Mouse (Mus musculus) G1E-ER4 (cell line): Measurements from ENCODE around the gene Dlg2. TPM values are rescaled to one million over a fixed set of nuclear protein-coding genes. Genes with fewer than 3 reads are reported as not detected.

ENCODE experiments used
- GATA1 ChIP-seq: IDR thresholded peaks from one replicate; pipeline ENCODE4 v1.8.0; 2012; ENCODE audit warnings: low read length, inconsistent platforms
- polyA plus RNA-seq: library from polyadenylated mRNA; stranded (reverse); fragments of >175 nt; gene quantifications from 2 replicates; pipeline ENCODE4 v1.2.3, GENCODE M21; 2012

Dlg2 gene
- polyA plus RNA-seq, 1 experiment: not detected

DNA sequence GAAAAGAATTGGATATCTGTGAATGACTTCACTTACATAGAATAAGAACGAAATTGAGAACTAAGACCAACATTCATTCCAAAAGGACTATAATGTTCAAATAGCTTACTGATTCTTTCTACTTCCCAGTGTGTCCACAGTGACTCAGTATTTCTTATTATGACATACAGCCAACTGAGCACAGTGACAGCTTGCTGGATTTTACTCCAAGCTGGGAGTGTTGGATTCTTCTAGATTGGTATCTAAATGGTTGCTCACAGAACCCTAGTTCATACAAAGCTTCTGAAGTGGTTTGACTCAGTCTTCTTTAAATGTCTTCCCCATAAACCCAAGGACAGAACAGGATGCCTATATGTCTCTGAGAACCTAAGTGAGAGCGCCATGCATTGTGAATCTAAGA lies 937.7 kb downstream of the Dlg2 start:
- TF ChIP-seq GATA1: no peak

DNA sequence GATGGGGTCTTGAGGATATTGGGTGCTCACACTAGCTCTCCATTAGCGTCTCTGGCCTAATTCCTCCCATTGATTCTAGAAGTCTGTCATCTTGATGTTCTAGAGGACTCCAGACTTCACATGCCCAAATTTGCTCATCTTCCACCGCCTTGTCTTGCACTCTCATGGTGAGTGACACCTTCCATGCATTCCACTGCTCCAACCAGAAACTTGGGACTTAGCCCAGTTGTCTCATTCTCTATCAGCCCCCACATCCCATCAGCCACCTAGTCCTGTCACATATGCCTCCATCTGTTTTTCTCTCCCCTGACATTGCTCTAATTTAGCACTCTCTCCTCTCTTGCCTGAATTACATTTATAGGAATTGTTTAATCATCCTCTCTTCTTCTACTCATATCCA lies 938.3 kb downstream of the Dlg2 start:
- TF ChIP-seq GATA1: no peak

DNA sequence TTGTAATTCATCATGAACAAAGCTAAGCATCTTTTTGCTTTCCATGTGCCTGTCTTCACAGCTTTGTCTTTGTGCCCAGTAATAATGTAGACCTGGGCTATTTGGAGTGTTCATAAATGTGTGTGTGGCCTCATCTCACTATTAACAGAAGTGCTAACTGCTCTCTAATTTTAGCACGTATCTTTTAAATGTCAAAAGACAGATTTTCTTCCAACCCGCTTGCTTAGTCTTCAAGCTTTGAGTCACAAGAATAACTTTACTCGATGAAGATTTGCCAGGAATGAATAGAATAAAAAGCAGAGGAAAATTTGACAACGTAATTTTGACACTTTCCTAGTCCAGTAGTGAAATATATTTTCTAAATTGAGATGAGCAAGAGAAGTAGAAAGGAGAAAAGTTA lies 943.7 kb downstream of the Dlg2 start:
- TF ChIP-seq GATA1: no peak

DNA sequence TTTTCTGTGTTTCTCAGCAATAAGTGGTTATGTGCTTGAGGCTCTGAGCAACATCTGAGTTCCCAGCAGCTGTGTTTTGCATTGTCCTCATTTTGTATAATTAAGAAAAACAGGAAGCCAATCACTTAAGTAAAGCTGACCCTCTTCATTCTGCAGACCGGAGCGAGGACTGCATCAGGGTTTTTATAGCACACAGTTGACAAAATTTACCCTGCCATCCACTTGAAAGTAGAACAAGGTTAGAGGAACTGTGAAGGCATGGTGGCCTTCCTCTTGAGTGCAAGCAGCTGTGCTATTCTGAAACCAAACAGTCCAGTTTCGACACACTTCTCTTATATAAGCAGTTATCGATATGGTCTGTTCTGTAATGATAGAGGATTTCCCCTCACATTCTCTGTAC lies 947.3 kb downstream of the Dlg2 start:
- TF ChIP-seq GATA1: no peak

DNA sequence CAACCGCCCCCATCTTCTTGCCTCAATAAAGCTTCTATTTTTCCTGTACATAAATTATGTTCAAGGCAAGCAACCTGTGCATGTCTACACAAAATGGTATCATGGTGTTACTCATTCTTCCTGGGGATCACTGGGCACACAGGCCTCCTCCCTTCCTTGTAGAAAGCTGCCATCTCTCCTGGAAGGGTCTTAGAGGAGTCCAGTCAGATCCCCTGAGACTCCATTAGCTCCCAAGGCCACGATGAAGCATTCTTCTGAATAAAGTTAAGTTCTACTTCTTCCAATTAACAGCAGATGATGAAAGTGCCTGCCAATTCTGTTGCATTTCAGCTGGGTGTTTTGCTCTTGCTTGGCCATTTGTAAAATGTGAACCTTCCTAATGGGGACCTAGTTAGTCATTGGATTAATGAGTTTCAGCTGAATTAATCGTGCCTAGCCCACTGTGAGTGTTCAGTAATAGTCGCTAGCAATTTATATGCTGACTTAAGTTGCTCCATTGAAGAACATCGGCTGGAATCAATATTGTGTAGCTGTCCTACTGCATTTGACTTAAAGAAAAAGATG lies 953.3 kb downstream of the Dlg2 start:
- TF ChIP-seq GATA1: no peak

DNA sequence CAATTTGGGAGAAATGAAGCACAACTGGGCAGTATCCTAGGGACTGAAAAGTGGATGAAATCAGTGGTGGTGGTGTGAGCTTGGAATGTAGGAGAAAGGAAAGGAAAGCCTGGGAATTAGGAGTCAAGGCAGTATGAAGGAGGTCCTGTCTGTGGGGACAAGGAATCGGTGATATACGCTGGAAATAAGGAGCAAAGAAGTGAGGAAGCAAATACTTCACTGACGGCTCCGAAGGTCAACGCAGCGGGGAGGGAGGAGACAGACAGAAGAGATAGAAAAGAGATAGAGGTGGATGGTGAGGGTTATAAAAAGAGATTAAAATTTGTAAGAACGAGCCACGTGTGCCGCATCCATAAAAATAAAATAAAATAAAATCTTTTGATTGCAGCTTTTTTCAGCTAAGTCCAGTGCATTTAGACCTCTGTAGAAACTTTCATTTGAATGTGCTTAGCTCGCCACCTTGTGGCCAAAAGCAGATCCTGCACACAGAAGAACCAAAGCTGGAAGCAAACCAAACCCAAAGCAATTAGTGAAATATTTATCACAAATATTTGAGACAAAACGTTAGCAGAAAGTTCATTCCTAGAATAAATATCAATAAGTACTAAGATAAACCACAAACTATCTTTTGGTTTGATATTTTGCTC lies 955.2 kb downstream of the Dlg2 start:
- TF ChIP-seq GATA1: no peak

DNA sequence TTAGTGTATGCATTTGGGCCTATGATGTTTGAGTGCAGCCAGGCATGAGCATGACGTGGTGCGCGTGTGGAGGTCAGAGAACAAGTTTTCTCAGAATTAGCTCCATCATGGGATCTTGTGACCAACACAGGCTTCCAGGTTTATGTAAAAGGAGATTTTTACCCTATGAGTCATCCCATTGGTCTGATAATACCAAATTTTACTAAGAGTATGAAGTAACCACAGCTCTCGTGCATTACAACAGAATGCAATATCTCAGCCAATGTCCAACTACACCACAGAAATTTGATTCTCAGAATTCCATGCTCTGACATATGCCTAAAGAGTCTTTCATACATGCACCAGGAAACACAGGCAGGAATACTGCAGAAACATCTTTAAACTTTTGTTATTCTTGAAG lies 956.1 kb downstream of the Dlg2 start:
- no peak for TF ChIP-seq GATA1

DNA sequence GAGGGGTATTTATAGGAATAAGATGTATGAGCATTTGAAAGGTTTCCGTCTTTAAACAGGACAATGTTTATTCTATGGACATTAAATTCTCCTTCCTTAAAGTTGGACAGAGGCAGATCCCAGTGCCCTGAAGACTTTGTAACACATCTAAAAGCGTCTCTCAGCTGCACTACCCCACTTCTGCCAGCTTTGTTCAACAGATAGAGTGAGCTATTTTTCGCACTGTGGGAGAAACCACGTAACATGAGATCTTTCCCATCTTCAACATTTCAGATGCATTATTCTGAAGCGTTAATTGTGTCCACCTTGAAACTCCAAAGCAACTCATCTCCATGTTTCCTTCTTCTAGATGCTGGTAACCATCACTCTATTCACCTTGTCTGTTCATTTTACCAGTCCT lies 958.3 kb downstream of the Dlg2 start:
- TF ChIP-seq GATA1: no peak

DNA sequence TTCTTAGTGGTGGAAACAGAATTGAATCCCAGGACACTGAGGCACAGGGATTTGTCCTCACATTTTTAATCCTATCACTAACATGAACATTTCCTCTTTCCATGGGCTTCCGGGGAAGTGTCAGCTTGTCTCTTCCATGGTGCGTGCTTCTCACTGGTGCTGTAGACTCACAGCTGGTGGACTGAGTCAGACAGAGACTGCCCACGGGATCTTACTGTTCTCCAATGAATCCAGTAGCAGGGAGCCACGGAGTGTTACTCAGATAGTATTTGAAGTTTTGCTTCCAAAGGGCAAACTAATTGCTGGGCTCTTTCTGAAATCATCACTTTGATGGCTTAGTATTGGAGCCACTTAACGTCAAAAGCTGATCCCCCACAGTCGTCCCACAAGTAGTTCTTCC lies 963.9 kb downstream of the Dlg2 start:
- no peak for TF ChIP-seq GATA1

DNA sequence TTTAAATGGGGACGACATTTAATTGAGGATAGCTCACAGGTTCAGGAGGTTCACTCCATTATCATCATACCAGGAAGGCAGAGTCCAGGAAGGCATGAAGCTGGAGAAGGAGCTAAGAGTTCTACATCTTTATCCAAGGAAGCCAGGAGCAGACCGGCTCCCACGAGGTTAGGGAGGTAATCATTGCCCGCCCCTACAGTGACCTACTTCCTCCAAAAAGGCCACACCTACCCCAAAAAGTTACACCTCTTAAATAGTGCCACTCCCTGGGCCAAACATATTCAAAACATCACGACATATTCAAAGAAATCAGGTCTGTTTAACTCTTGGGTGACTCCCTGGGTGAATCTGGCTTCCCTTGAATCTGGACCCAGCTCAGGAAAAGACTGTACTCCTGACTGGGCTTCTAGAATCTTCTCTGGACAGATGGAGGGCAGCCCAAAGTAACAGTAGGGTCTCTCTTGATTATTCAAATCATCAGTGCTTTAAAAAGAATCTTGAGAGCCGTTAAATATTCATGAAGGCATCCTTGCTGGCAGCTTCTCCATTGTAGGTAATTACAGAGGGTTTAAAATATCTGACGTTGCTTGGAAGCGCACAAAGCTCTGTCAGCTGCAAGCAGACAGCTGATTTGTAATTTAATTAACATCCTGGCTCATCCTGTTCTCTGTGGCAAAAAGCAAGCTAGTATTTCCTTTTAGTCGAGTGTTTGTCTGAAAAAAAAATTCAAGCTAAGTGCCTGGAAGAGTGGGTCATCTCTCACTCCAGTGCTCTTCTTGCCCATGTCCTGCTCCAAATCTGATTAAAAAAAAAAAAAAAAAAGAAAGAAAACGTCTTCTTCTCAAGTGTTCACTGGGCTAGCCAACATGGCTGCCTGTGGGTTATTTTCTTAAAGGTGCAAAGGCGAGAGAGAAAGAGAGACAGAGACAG lies 966.2 kb downstream of the Dlg2 start:
- TF ChIP-seq GATA1: no peak

DNA sequence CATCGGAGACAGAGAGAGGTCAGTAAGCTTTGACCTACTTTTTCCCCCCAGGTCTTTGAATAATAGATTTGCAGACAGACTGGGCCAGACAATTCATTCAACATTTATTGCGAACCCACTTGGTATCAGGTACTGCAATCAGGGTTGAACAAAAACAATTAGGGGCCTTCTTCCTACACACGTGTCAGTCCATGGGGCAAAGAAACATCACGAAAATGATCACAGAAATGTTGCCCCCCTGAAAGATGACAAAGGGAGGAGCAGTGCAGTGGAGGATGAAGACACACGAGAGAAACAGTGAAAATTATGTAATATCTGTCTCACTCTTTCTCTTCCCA lies 966.9 kb downstream of the Dlg2 start:
- no peak for TF ChIP-seq GATA1

DNA sequence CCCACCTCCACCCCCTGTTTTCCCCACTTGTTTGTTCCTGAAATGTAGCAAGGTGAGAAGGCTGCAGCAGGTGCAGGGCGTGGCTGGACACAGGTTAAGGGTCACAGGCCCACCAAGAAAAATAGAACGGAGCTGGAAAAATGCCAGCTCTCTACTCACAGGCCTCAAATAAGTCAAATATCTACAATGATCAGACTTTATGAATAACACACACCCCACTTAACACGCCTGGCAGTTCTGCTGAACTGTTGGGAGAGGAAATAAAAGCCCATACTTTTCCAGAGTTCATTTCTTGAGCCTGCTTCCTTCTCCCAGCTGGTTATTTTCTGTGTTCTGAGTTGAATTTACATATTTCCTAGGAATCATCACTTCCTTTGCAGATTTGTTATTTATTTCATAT lies 967.4 kb downstream of the Dlg2 start:
- no peak for TF ChIP-seq GATA1

DNA sequence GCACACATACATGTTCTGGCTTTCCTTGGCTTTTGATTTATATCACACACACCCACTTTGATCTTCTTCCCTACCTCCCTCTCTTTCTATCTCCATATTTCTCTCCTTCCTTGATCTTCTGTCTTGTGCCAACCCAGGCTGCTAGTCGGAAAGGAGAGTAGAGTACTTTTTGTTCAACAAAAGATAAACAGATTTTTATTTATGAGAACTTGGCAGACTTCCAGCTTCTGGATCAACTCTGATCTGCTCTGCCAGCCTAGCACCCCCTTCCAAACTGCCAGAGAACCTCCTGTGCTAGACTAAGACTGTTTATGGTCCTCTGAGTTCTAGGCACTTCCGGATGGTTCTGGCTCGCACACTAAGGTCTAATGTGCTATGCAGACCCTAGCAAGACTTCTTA lies 968.3 kb downstream of the Dlg2 start:
- TF ChIP-seq GATA1: no peak

DNA sequence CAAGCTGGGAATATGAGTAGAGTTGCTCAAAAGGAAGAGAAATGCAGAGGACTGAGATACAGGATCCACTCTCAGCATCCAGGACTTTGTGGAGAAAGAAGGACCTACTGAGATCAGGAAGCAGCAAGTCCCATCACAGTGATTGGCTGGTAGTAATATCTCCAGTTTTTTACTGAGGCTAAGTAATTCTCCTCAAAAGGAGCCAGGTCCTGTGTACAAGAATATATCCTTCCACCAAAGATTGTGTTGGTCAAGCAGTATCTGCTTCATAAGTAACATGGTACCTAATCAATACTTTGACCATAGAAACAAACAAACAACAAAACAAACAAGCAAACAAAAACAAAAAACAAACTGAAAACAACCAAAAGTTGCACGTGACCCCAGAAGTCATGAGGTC lies 980.3 kb downstream of the Dlg2 start:
- no peak for TF ChIP-seq GATA1

DNA sequence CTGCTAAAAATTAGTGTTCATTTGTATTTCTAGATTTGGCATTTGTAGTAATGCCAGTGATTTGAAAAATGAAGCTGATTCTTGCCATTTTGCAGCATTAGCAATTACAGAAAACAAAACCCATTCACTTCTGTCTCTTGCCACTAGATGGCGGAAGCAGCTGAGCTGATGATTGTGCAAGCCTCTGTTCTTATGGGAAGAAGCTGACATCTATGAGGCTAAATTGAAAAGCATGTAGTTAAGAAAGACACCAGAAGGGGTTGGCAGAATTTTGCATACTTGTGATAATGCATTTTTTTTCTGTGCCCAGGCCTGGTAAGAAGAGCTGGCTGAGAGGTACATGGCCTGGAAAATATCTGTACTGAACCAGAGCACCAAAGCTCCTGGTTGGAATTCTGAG lies 980.7 kb downstream of the Dlg2 start:
- no peak for TF ChIP-seq GATA1

DNA sequence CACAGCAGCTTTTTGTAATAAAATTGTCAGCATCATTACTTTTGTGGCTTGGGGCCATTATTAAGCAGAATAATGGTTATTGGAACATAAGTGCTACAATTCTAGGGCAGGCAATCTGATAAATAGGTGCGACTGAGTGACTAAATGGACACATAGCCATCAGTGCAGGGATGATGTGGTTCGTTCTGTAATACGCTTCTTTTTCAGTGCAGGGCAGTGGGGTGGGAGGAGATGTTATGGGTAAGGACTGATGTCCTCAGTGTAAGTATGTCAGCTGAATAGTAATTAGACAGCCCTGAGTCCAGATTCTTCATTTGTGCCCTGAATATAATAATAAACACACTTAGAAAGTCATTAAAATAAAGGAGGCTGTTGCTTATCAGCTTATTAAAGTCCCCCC lies 984.9 kb downstream of the Dlg2 start:
- no peak for TF ChIP-seq GATA1

DNA sequence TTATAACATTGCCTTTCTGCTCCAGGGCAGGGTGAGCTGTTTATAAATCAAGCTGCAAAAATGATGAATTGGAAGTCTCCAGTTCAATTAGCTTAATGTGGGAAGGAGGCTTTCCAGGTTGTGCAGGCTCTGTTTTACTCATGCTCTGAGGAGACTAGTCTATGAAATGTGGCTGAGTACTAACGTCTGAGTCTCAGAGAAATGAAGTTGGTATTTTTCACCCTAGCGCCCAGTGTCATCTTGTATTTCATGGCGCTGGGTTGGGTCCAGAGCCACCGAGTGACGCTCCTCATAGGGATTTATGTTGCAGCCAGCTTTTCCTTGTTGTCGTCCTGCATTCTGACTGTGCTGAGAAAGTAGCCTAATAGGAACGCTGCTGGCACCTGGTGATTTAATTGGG lies 986.8 kb downstream of the Dlg2 start:
- TF ChIP-seq GATA1: no peak
